Mouse (Mus musculus) spleen, adult 2 months (tissue): ENCODE measurements around the gene Gm17545. TPM values are rescaled to one million over a fixed set of nuclear protein-coding genes. Genes with fewer than 3 reads are reported as not detected.

Experiments used
- DNase-seq, 2 experiments: peaks; one replicate each; pipeline versions ENCODE4 v3.0.0 to v3.0.0-alpha.2; 2012 to 2021; ENCODE audit warnings: low spot score in 2 of 2, low read depth in 1 of 2
- H3K27ac ChIP-seq: fragments of 200-500 bp; 2 replicates; pipeline ENCODE4 v1.5.1; 2012; ENCODE audit warnings: low read length, inconsistent platforms; ENCODE audit not compliant: insufficient read depth
- H3K27me3 ChIP-seq: fragments of 200-500 bp; 2 replicates; pipeline ENCODE4 v1.6.1; 2012; ENCODE audit warnings: mild to moderate bottlenecking, moderate library complexity, low read length, inconsistent platforms; ENCODE audit not compliant: control insufficient read depth, insufficient read depth
- H3K36me3 ChIP-seq: fragments of 200-500 bp; 2 replicates; pipeline ENCODE4 v1.6.1; 2012; ENCODE audit warnings: mild to moderate bottlenecking, low read length, inconsistent platforms; ENCODE audit not compliant: control insufficient read depth, insufficient read depth
- H3K4me1 ChIP-seq: fragments of 200-500 bp; 2 replicates; pipeline ENCODE4 v1.6.1; 2011; ENCODE audit warnings: inconsistent platforms; ENCODE audit not compliant: control insufficient read depth, insufficient read depth, insufficient read length
- H3K4me3 ChIP-seq: fragments of 200-500 bp; 2 replicates; pipeline ENCODE4 v1.5.1; 2011; ENCODE audit warnings: mild to moderate bottlenecking, inconsistent platforms; ENCODE audit not compliant: insufficient read depth, insufficient read length; ENCODE audit errors: extremely low read depth
- CTCF ChIP-seq: fragments of 200-500 bp; IDR thresholded peaks from 2 replicates; pipeline ENCODE4 v1.5.1; 2011; ENCODE audit warnings: mild to moderate bottlenecking, inconsistent platforms; ENCODE audit not compliant: insufficient read depth, insufficient read length, insufficient replicate concordance; ENCODE audit errors: extremely low read depth
- POLR2A ChIP-seq: fragments of 200-500 bp; IDR thresholded peaks from 2 replicates; pipeline ENCODE4 v1.6.1; 2011; ENCODE audit warnings: low read depth, low read length, inconsistent platforms
- WGBS: fragments of 180-500 bp; shearing (Covaris S2); methylation state at CpG from one replicate; pipeline ENCODE4 v1.1.7; 2018; 5-methylcytosine and 5-hydroxymethylcytosine counted together
- polyA plus RNA-seq: library from polyadenylated mRNA; depleted of rRNA; stranded (reverse); fragments of >200 nt; gene quantifications from 2 replicates; pipeline ENCODE4 v1.2.3, GENCODE M21; 2012; rRNA removed

The Gm17545 gene
- polyA plus RNA-seq, 1 experiment, result not detected

DNA sequence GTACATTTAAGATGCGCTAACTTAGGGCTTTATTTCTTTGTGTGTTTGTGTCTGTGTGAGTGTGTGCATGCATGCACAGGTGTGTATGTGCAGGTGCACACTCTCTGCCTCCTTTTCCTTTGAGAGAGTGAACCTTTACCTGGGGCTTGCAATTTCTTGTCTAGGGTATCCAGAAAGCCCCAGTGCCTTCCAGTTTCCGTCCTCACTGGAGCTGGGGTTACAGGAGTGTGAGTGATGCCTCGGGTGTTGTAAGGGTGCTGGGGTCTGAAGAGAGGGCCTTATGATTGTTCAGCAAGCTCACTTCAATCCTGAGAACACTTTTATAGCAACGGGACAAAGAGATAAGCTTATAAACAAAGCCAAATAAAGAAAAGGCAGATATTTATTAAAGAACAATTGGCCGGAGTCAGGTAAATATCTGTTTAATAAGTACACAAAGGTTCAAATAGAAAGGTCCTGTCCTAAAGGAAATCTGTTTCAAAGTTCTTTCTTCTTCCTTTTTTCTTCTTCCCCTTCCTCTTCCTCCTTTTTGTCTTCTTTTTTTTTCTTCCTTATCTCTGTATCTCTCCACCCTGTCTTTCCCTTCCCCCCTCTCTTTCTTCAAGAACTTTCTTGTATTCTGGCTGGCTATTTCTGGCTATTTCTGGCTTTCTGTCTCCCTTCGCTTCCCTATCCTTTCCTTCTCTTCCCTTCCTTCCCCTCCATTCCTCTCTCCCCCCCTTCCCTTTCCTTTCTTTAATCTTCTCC is 43.1 kb downstream of the Gm17545 start:
- WGBS, result 87% methylated on average over 6 of the region's 6 CpGs
- Histone ChIP-seq H3K27me3 (no peaks in the 10 kb centered on the region), H3K36me3 (no peaks in the 10 kb centered on the region; the same call in 1 of the 2 replicates), H3K27ac (no peak overlapping the region), H3K4me1 (no peaks in the 10 kb centered on the region), H3K4me3 (no peak overlapping the region)
- TF ChIP-seq CTCF (no peak), POLR2A (no peak)
- DNase-seq, result no peak

DNA sequence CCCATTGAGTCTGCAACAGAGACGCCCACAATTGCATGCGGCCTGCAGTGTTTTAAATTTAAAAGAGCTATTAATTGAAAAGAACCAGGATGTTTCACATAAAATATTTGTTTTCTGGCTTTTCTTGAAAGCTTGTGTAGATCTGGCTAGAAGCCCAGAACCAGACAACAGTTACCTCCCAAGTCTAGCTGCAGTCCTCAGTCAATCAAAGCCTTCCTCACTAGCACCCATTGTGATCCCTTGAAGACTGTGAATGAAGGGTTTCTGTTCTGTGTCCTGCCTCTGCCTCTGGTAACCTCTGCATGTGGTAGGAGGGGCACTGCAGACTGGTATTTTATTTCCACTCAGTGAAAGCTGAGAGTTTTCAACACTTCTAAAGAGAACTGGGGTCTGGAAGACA is 48.9 kb downstream of the Gm17545 start:
- TF ChIP-seq CTCF (no peak), POLR2A (no peak)
- Histone ChIP-seq H3K4me3 (no peak overlapping the region), H3K27ac (no peak overlapping the region), H3K36me3 (no peaks in the 10 kb centered on the region; the same call in 1 of the 2 replicates), H3K4me1 (no peaks in the 10 kb centered on the region), H3K27me3 (no peaks in the 10 kb centered on the region)
- WGBS, result 91% methylated on average over 2 of the region's 2 CpGs
- DNase-seq, result no peak

DNA sequence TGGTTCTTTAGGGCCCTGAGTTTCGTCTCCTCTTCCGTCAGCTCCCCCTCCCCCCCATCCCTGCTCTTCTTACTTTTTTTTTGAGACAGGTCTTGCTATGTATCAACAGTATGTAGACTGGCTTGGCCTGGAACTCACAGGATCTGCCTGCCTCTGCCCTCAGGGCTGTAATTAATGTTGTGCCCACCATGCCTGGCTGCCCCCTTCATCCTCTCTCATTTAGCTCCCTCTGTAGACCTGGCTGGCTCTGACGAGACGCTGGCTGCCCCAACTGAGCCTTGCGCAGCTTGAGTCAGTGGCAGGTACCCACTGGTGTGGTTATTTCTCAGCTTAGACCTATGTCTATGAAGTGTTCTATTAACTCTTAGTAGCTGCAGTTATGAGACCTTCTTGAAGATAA is 49.5 kb downstream of the Gm17545 start:
- Histone ChIP-seq H3K36me3 (no peaks in the 10 kb centered on the region), H3K27me3 (no peaks in the 10 kb centered on the region), H3K27ac (no peak overlapping the region), H3K4me1 (no peaks in the 10 kb centered on the region), H3K4me3 (no peak overlapping the region)
- TF ChIP-seq CTCF (no peak), POLR2A (no peak)
- DNase-seq, result no peak
- 95% methylated on average over 5 of the region's 5 CpGs for WGBS

DNA sequence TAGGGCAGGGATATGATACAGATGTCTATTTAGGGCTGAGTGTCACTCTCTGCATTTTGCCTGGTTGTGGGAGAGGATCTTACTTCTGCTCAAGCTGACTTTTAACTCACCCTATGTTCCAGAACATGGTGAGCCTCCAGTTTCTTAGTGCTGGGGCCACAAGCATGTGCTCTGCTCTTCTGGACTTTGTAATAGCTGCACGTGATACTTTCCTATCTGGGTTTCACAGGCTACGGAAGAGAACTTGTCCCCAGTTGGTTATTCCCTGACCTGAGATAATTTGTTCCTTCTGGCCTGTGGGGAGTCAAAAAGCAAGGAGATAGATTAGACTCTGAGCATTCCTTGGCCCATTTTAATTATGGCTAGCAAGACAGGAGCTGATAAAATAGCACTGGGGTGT is 51.5 kb downstream of the Gm17545 start:
- Histone ChIP-seq H3K4me1 (no peaks in the 10 kb centered on the region), H3K4me3 (no peak overlapping the region), H3K36me3 (no peaks in the 10 kb centered on the region), H3K27ac (no peak overlapping the region), H3K27me3 (no peaks in the 10 kb centered on the region)
- 94% methylated on average over 2 of the region's 2 CpGs for WGBS
- TF ChIP-seq CTCF (no peak), POLR2A (no peak)
- no peak for DNase-seq

Other genes with a start within 250 kb of the Gm17545 start
- gene Zfp809, start 228.6 kb upstream of the Gm17545 start, polyA plus RNA-seq, result 13.8 and 15.1 TPM in 2 replicates
- 0.13 and 0.15 TPM in 2 replicates for gene Zfp599, start 194.4 kb upstream of the Gm17545 start, polyA plus RNA-seq
- 3.7 and 4.0 TPM in 2 replicates for gene Zfp810, start 146.6 kb upstream of the Gm17545 start, polyA plus RNA-seq
- 1.3 and 1.7 TPM in 2 replicates for gene Anln, start 65.1 kb upstream of the Gm17545 start, polyA plus RNA-seq
- 0.21 and 0.36 TPM in 2 replicates for gene 9530077C05Rik, start 42.8 kb upstream of the Gm17545 start, polyA plus RNA-seq
- gene Rp9, start 15.5 kb downstream of the Gm17545 start, polyA plus RNA-seq, result 64.8 and 122 TPM in 2 replicates
- 11.5 and 13.7 TPM in 2 replicates for gene Bbs9, start 21.4 kb downstream of the Gm17545 start, polyA plus RNA-seq